Mouse (Mus musculus): ENCODE measurements around the gene Dennd6a. TPM values are rescaled to one million over a fixed set of nuclear protein-coding genes. Genes with fewer than 3 reads are reported as not detected.

The Dennd6a gene
- polyA plus RNA-seq, 1 experiment from 2014 or later: 10.8 TPM

DNA sequence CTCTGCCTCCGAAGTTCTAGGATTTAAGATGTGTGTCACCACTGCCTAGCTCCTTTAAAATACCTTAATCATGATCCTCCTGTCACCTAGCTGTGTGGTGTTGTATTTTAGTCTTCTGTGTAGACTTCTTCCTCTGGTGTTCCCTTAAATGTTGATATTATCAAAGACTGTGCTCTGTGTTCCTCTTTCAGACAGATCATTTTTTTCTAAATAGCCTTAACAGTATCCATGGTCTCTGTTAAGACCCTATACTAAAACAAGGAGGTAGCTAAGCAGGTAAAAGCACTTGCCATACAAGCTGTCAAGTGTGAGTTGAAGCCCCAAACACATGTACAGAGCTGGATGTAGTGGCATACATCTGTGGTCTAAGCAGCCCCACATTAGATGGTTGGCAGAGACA is 36.0 kb downstream of the Dennd6a start:
- H3K4me1 ChIP-seq (replicated peaks): no peaks in the 10 kb centered on the region; the same call in 1 of the 2 replicates
- WGBS (ENCODE audit: insufficient replicate concordance): 70% methylated on average over 1 of the region's 1 CpGs
- H3K9me3 ChIP-seq (replicated peaks): no peaks in the 10 kb centered on the region
- H3K27me3 ChIP-seq: no peaks in the 10 kb centered on the region
- H3K4me3 ChIP-seq (replicated peaks): no peak overlapping the region
- H3K4me2 ChIP-seq: no peak overlapping the region
- no peak for ATAC-seq (ENCODE audit: insufficient read depth)
- no peak overlapping the region for H3K27ac ChIP-seq (replicated peaks)
- peaks cover 71% of the 10 kb centered on the region for H3K36me3 ChIP-seq (replicated peaks)
- no peak overlapping the region for H3K9ac ChIP-seq

GRCm38 (mm10) chr14:26610689-26611088 is 37.0 kb downstream of the Dennd6a start:
- H3K4me2 ChIP-seq: no peak overlapping the region
- 60% methylated on average over 4 of the region's 4 CpGs for WGBS (ENCODE audit: insufficient replicate concordance)
- H3K4me3 ChIP-seq (replicated peaks): no peak overlapping the region
- H3K9me3 ChIP-seq (replicated peaks): no peaks in the 10 kb centered on the region
- no peaks in the 10 kb centered on the region; the same call in 1 of the 2 replicates for H3K4me1 ChIP-seq (replicated peaks)
- H3K27me3 ChIP-seq: no peaks in the 10 kb centered on the region
- ATAC-seq (ENCODE audit: insufficient read depth): no peak
- H3K27ac ChIP-seq (replicated peaks): no peak overlapping the region
- H3K9ac ChIP-seq: no peak overlapping the region
- peaks cover 67% of the 10 kb centered on the region for H3K36me3 ChIP-seq (replicated peaks)

GRCm38 (mm10) chr14:26625301-26625700 is 51.6 kb downstream of the Dennd6a start:
- peaks cover 71% of the 10 kb centered on the region for H3K36me3 ChIP-seq (replicated peaks)
- no peaks in the 10 kb centered on the region for H3K4me1 ChIP-seq (replicated peaks)
- H3K4me3 ChIP-seq (replicated peaks): no peak overlapping the region
- no peaks in the 10 kb centered on the region for H3K27me3 ChIP-seq
- H3K9me3 ChIP-seq (replicated peaks): no peaks in the 10 kb centered on the region
- no peak overlapping the region for H3K27ac ChIP-seq (replicated peaks)
- no peak overlapping the region for H3K9ac ChIP-seq
- 67% methylated on average over 4 of the region's 4 CpGs for WGBS (ENCODE audit: insufficient replicate concordance)
- ATAC-seq (ENCODE audit: insufficient read depth): no peak
- H3K4me2 ChIP-seq: no peak overlapping the region

GRCm38 (mm10) chr14:26626605-26627140 is 53.0 kb downstream of the Dennd6a start:
- no peaks in the 10 kb centered on the region for H3K27me3 ChIP-seq
- H3K27ac ChIP-seq (replicated peaks): no peak overlapping the region
- H3K9me3 ChIP-seq (replicated peaks): no peaks in the 10 kb centered on the region
- no peaks in the 10 kb centered on the region for H3K4me1 ChIP-seq (replicated peaks)
- peaks cover 68% of the 10 kb centered on the region for H3K36me3 ChIP-seq (replicated peaks)
- H3K4me3 ChIP-seq (replicated peaks): no peak overlapping the region
- WGBS (ENCODE audit: insufficient replicate concordance): 54% methylated on average over 5 of the region's 5 CpGs
- H3K4me2 ChIP-seq: no peak overlapping the region
- no peak for ATAC-seq (ENCODE audit: insufficient read depth)
- no peak overlapping the region for H3K9ac ChIP-seq

DNA sequence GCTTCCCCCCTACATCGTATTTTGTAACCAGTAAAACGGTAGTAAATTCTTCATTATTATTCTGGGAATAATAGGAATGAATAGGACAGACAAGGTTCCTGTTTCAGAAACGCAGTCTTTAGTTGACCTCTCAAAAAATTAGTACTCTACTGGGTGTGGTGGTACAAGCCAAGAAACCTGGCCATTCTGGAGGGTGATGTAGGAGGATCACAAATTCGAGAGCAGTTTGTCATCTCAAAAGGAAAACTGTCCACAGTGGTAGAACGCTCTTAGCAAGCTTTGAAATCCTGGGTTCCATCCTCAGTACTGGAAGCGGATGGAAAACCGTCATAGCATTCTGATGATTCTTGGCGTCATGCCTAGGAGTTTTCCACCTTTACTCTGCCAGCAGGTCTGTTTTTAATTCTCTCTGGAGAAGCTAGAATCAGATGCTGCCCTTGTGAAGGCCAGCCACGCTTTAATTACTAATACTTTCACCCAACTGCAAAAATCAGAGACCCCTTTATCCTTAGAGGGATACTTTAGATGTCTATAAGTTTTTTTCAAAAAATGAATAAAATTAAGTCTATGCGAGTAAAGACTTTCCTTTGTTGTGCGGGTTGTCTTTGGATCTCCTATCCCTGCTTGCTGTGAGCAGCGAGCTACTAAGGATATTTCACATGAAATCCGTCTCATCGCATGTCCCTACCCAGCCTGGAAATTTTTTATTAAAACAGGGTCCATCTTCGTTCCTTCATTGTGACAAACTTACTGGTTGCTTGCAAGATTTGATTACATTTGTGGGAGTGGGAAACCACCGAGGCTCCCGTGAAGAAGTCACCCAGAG is 63.6 kb downstream of the Dennd6a start:
- Histone ChIP-seq H3K9ac (peak overlapping the region; percentile 62), H3K4me3 (replicated peaks) (peak overlapping the region; percentile 81), H3K27ac (replicated peaks) (peak overlapping the region; percentile 95), H3K4me1 (replicated peaks) (peaks cover 36% of the 10 kb centered on the region), H3K4me2 (peak overlapping the region; percentile 86), H3K9me3 (replicated peaks) (no peaks in the 10 kb centered on the region), H3K36me3 (replicated peaks) (0 out of 2 replicates have a peak, but pooled peaks cover 3% of the 10 kb centered on the region), H3K27me3 (no peaks in the 10 kb centered on the region)
- ATAC-seq (ENCODE audit: insufficient read depth): peak; percentile 7; the same call in 1 of the 2 replicates
- 22% methylated on average over 17 of the region's 17 CpGs for WGBS (ENCODE audit: insufficient replicate concordance)

DNA sequence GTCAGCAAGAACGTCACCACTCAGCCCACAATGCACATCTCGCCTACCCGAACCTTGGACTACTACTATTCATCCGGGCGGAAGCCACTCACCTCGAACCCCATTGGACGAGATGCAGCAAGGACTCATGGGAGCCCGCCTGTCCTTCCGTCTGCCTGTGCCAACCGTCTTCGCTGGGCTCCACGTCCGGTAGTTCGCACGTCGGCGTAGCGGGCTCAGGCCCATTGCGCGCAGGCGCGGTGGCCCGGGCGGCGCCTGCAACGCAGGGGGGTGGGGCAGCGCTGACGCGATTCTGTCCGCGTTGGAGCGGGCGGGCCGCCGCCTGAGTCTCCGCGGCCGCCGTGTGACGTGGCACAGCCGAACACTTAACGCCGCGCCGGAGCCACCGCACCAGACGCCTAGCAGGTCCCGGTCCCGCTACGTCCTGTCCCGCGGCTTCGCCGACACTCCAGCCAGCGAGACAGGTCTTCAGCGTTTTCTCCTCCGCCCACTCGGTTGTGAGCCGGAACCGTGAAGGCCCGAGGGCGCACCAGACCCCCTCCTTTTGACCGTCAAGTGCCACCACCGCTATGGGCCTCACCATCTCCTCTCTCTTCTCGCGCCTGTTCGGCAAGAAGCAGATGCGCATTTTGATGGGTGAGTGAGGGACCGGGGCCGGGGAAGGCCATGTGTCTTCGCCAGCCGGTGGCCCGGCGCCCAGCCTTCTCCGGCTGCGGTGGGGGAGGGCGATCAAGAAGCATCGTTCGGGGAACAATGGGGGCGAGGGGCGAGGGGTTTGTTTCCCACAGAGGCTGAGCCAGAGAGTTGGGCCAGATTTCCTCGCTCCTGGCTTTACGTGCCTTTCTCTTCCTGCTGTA is 64.4 kb downstream of the Dennd6a start, which contains the start of gene Arf4:
Gene Arf4 (plus strand): TSS at position 224 of the 857 bp plus-strand sequence.
- Histone ChIP-seq H3K27ac (replicated peaks) (peak within 1 kb of the TSS; percentile 95), H3K9me3 (replicated peaks) (no peaks in the 10 kb centered on the region), H3K36me3 (replicated peaks) (0 out of 2 replicates have a peak, but pooled peaks cover 3% of the 10 kb centered on the region), H3K4me3 (replicated peaks) (peak within 1 kb of the TSS; percentile 81), H3K9ac (peak within 1 kb of the TSS; percentile 88), H3K4me2 (peak within 1 kb of the TSS; percentile 86), H3K27me3 (no peaks in the 10 kb centered on the region), H3K4me1 (replicated peaks) (peaks cover 38% of the 10 kb centered on the region)
- WGBS (ENCODE audit: insufficient replicate concordance): under 1% methylated on average over 83 of the region's 83 CpGs
- ATAC-seq (ENCODE audit: insufficient read depth): peak; percentile 98

DNA sequence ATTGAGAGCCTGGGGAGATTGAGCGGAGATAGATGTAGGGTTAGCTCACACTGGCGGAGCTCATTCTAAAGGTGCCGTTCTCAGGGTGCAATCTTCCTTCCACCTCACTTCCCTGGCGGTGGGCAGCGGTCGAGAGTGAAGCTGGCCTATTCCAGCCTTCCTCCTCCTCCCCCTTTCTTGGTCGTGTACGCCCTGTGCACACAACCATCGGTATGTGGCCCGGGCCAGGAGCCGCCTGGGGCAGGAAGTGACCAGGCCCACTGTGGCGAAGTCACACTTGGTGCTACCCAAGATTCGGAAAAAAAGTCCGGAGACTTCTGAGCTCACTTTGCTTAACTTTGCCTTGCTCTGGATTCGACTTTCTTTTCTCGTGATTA is 65.0 kb downstream of the Dennd6a start:
- Histone ChIP-seq H3K9me3 (replicated peaks) (no peaks in the 10 kb centered on the region), H3K4me1 (replicated peaks) (peaks cover 38% of the 10 kb centered on the region), H3K4me2 (peak overlapping the region; percentile 86), H3K27ac (replicated peaks) (peak overlapping the region; percentile 95), H3K9ac (peak overlapping the region; percentile 88), H3K4me3 (replicated peaks) (peak overlapping the region; percentile 81), H3K36me3 (replicated peaks) (0 out of 2 replicates have a peak, but pooled peaks cover 3% of the 10 kb centered on the region), H3K27me3 (no peaks in the 10 kb centered on the region)
- under 1% methylated on average over 16 of the region's 16 CpGs for WGBS (ENCODE audit: insufficient replicate concordance)
- no peak for ATAC-seq (ENCODE audit: insufficient read depth)

DNA sequence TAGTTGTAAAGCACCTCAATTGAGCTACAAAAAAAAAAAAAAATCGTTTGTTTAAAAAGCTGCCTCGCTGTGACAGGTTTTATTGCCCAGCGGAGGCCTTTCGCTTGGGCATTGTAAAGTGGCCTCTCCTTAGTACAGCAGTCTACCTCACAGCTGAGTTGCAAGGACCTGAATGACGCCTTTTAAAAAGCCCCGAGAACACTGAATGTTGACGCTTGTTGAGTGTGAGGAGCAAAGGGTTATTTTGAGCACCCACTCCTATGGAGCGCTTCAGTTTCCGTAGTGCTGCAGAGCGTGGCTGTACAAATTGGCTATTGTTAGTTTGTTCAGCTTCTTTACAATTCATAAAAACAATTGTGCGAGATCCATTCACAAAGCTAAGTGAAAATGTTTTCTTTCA is 65.6 kb downstream of the Dennd6a start:
- Histone ChIP-seq H3K4me3 (replicated peaks) (peak overlapping the region; percentile 81), H3K4me1 (replicated peaks) (peaks cover 38% of the 10 kb centered on the region), H3K4me2 (peak overlapping the region; percentile 86), H3K9me3 (replicated peaks) (no peaks in the 10 kb centered on the region), H3K27me3 (no peaks in the 10 kb centered on the region), H3K9ac (peak overlapping the region; percentile 88), H3K36me3 (replicated peaks) (0 out of 2 replicates have a peak, but pooled peaks cover 3% of the 10 kb centered on the region), H3K27ac (replicated peaks) (peak overlapping the region; percentile 95)
- WGBS (ENCODE audit: insufficient replicate concordance): 3% methylated on average over 11 of the region's 11 CpGs
- no peak for ATAC-seq (ENCODE audit: insufficient read depth)

- no peaks in the 10 kb centered on the region for H3K27me3 ChIP-seq
- no peak overlapping the region for H3K27ac ChIP-seq (replicated peaks)
- 0 out of 2 replicates have a peak, but pooled peaks cover 3% of the 10 kb centered on the region for H3K36me3 ChIP-seq (replicated peaks)
- H3K9me3 ChIP-seq (replicated peaks): no peaks in the 10 kb centered on the region
- 57% methylated on average over 2 of the region's 2 CpGs for WGBS (ENCODE audit: insufficient replicate concordance)
- H3K9ac ChIP-seq: no peak overlapping the region
- peaks cover 38% of the 10 kb centered on the region for H3K4me1 ChIP-seq (replicated peaks)
- ATAC-seq (ENCODE audit: insufficient read depth): no peak
- H3K4me3 ChIP-seq (replicated peaks): peak overlapping the region; percentile 81
- H3K4me2 ChIP-seq: peak overlapping the region; percentile 86
These were observed 66.3 kb downstream of the Dennd6a start for GRCm38 (mm10) chr14:26639961-26640360.

GRCm38 (mm10) chr14:26643006-26643624 is 69.5 kb downstream of the Dennd6a start:
- peaks cover 18% of the 10 kb centered on the region for H3K36me3 ChIP-seq (replicated peaks)
- H3K4me1 ChIP-seq (replicated peaks): peaks cover 21% of the 10 kb centered on the region; the same call in 1 of the 2 replicates
- no peak overlapping the region for H3K4me2 ChIP-seq
- no peak for ATAC-seq (ENCODE audit: insufficient read depth)
- no peak overlapping the region for H3K9ac ChIP-seq
- H3K4me3 ChIP-seq (replicated peaks): no peak overlapping the region
- no peaks in the 10 kb centered on the region for H3K27me3 ChIP-seq
- 44% methylated on average over 3 of the region's 3 CpGs for WGBS (ENCODE audit: insufficient replicate concordance)
- H3K27ac ChIP-seq (replicated peaks): no peak overlapping the region
- no peaks in the 10 kb centered on the region for H3K9me3 ChIP-seq (replicated peaks)
